Mouse (Mus musculus) spleen, adult 18-20 months (tissue): ENCODE results near the gene Hdac4.

Source experiments
- DNase-seq, 2 experiments: peaks; one replicate each; pipeline ENCODE4 v3.0.0; 2022; ENCODE audit warnings: mixed read lengths in 2 of 2

Gene Hdac4

GRCm38 (mm10) chr1:91915961-91916360, 279.5 kb downstream of the Hdac4 start:
- DNase-seq: no peak

GRCm38 (mm10) chr1:91914648-91915047, 280.9 kb downstream of the Hdac4 start:
- no peak for DNase-seq

- DNase-seq: peak in 1 of 2 experiments; percentile 51
These were observed 281.6 kb downstream of the Hdac4 start for GRCm38 (mm10) chr1:91913850-91914249.

DNA sequence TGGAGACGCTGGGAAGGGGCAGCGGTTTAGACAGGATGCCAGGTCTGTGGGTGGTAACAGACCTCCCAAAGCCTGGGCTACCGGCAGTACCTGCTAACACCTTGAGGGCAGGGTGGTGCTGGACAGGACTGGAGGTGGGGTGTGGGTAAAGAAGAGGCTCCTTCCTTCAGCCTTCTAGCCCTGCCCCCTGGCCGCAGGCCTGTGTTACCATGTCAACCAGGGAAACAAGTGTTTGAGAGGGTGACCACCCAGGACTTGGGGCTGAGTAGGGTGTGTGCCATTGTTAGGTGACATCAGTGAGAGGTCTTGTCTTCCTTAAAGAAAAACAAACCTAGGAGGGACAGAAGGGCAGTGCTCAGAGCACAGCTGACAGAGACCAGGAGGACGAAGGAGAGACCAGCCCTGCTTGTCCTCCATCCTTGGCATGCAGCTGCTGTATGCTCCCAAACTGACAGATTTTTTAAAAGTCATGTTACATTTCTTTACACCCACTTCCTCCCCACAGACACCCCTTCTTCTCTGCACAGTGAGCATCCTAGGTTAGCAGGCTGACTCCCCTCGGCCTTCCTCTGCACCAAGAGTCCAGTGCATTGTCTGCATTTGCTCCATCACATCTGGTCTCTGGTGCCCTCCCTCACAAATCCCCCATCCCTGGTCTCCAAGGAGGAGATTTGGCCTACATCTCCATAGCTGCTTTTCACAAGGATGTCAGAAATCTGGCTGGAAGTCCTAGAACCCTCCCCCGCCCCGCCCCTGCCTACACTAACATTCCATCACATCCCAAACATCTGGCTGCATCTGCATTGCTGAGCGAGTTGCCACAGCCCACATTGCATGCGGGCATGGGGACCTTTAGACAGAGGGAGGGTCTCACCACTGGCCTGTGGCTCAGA, 283.0 kb downstream of the Hdac4 start:
- DNase-seq: no peak

DNA sequence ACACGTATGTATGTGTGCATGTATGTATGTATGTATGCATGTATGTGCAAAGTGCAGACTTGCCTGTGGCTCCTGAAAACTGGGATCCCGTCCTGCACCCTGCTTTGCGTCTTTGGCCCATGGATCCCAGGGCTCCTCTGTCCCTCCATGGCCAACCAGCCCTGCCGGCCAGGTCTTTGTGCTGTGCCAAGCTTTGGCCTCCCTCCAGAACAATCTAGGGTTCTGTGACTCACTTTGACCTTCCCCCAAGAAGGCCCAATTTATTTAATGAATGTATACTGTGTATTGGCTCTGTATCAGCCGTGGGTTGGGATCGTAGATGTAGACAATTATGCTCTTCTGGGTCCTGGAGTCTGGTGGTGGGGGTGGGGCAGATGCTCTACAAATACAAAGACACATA, 290.2 kb downstream of the Hdac4 start:
- DNase-seq: no peak

- DNase-seq: no peak
These were observed 292.1 kb downstream of the Hdac4 start for GRCm38 (mm10) chr1:91903241-91903981.

DNA sequence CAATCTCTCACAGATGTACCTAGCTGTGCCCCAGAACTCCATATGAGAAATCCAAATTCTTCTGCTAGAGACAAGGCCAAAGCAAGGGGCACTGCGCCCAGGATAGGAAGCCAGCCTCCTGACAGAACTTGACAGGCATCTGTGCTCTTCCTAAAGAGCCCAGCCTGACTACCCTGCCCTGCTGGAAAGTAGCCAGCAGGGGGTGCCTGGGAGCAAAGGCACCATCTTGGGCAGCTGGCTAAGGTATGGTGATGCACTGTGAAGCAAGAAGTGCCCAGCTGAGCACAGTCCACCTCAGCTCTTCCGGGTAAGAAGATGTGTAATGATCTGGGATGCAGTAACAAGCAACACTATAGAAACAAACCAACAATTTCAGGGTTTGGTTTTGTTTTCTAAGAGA, 298.4 kb downstream of the Hdac4 start:
- peak in 1 of 2 experiments; percentile 18 for DNase-seq

GRCm38 (mm10) chr1:91894286-91894685, 301.2 kb downstream of the Hdac4 start:
- DNase-seq: no peak

DNA sequence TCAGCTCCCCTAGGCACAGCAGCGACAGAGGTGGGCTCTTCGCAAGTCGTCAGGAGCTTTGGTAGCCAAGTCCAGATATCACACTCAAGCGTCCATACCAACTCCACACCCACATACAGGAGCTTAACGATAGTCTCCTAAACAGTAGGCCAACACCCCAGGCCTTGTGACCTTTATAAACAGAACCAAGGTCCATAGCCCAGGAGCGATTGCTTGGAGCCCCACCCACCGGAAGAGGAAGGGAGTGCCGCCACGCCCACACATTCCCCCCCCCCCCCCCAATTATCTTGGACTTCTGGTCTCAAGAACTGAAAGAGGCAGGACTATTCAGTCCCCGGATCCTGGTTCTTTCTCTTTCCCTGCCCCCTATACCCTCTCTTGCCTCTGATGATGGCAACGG, 301.9 kb downstream of the Hdac4 start:
- no peak for DNase-seq

DNA sequence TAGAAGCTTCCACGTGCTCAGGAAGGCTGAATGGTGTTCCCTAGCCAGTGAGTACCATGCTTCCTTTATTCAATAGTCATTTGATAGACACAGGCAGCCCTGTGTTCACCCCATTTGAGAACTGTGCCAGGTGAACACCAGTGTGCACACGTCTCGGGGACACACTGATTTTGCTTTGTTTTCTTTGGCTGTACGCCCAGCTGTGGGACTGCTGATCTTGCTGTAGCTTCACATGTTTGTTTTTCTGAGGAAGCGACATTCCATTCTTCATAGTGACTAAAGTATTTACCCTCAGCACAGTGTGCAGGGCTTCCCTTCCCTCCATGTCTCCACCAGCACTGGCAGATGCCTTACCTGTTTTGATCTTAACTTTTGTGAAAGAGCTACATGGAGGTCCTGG, 312.4 kb downstream of the Hdac4 start:
- DNase-seq: no peak

- no peak for DNase-seq
These were observed 314.6 kb downstream of the Hdac4 start for GRCm38 (mm10) chr1:91880899-91881298.

DNA sequence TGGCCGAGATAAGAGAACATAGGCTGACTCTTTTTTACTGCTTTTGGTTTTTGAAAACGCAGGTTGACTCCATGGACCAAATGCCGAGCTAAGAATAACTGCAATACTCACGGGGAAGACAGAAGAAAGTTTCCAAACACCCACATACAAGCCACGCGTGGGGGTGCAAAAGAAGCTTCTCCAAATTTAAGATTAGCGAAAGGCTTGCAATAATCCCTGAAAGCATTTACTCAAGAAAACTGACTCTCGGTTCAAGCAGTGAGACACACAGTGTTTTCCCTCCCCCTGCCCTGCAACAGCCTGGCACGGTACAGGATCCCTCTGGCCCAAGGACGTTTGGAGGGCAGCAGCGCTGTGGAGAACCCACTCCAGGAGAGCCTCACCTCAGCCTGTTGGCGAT, 315.3 kb downstream of the Hdac4 start:
- no peak for DNase-seq
